Mouse (Mus musculus) neutrophil, adult 65 days (primary cell): Measurements from ENCODE around the gene Gm10668. TPM values are rescaled to one million over a fixed set of nuclear protein-coding genes. Genes with fewer than 3 reads are reported as not detected.

ENCODE experiments used
- total RNA-seq: library from RNA; stranded (reverse); gene quantifications from 2 replicates; pipeline ENCODE4 v1.2.4, GENCODE M21; 2023

Gene Gm10668
- not detected in 2 replicates for total RNA-seq

GRCm38 (mm10) chr7:20730524-20730923 lies at the start of gene Gm10668:
Gene Gm10668, minus strand, starts transcription at chr7:20730624.

GRCm38 (mm10) chr7:20770885-20771284 lies 40.5 kb upstream of the Gm10668 start, which contains the start of gene Vmn1r112:
Gene Vmn1r112, plus strand, starts transcription at chr7:20771185.

GRCm38 (mm10) chr7:20703116-20703515 lies 27.3 kb downstream of the Gm10668 start, which contains the start of gene Vmn1r111:
Gene Vmn1r111, minus strand, starts transcription at chr7:20703216.

Other genes starting within 250 kb of the Gm10668 start
- not detected in 2 replicates for gene Vmn1r103, start 220.1 kb downstream of the Gm10668 start, total RNA-seq
- not detected in 2 replicates for gene Vmn1r104, start 196.8 kb downstream of the Gm10668 start, total RNA-seq
- not detected in 2 replicates for gene Gm5726, start 184.9 kb downstream of the Gm10668 start, total RNA-seq
- not detected in 2 replicates for gene Gm4141, start 154.4 kb downstream of the Gm10668 start, total RNA-seq
- not detected in 2 replicates for gene Gm4513, start 131.6 kb downstream of the Gm10668 start, total RNA-seq
- gene Vmn1r107, start 61.7 kb downstream of the Gm10668 start, total RNA-seq: not detected in 2 replicates
- gene Vmn1r111, start 27.4 kb downstream of the Gm10668 start, total RNA-seq: not detected in 2 replicates
- gene Vmn1r112, start 40.6 kb upstream of the Gm10668 start, total RNA-seq: not detected in 2 replicates
- gene Vmn1r113, start 56.7 kb upstream of the Gm10668 start, total RNA-seq: not detected in 2 replicates
- not detected in 2 replicates for gene Vmn1r114, start 81.6 kb upstream of the Gm10668 start, total RNA-seq
- gene Vmn1r115, start 114.4 kb upstream of the Gm10668 start, total RNA-seq: not detected in 2 replicates
- gene Vmn1r116, start 141.6 kb upstream of the Gm10668 start, total RNA-seq: not detected in 2 replicates
- gene Vmn1r117, start 153.5 kb upstream of the Gm10668 start, total RNA-seq: not detected in 2 replicates
- gene Vmn1r118, start 181.7 kb upstream of the Gm10668 start, total RNA-seq: not detected in 2 replicates